Mouse (Mus musculus): Measurements from ENCODE around the gene Gm49450.
A peak's percentile ranks its signal among the peaks of the same experiment; 100 is the strongest.
"Not testable (repeated sequence)": the region's sequence is repeated elsewhere in the genome, so short reads cannot be mapped to it uniquely, and the experiment has no call there.

The Gm49450 gene

GRCm38 (mm10) chr15:98954425-98955253 lies 1.3 kb upstream of the Gm49450 start:
- DNase-seq = no peak

DNA sequence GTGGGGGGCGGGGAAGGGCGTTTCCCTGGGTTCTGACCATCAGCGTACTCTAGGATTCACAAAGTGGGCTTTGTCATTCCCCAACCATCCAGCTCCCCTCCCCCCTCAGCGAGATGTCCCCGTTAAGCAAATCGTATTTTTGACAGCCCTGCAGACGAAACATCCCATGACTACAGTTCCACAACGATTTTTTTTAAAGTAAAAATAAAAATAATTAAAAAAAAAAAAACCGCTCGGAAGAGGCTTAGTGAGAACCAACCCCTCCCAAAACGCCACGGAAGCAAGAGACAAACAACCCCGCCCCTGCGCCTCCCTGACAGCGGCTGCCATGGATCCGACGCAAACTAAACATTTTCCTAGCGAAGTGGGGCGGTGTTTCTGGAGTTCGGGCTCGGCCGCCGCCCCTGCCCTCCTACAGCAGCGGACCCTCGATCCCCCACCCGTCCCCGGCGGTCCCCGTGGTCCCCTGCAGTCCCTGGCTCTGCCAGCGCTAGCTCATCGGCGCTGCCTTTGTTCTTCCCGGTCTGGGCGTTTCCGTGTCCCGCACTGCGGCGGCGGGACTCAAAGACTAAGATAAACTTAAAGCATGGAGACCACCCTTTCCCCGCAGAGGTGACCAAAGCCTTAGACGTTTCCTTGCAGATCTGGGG lies 475 bp downstream of the Gm49450 start:
- peak in 1 of 2 experiments; percentile 58 for DNase-seq

DNA sequence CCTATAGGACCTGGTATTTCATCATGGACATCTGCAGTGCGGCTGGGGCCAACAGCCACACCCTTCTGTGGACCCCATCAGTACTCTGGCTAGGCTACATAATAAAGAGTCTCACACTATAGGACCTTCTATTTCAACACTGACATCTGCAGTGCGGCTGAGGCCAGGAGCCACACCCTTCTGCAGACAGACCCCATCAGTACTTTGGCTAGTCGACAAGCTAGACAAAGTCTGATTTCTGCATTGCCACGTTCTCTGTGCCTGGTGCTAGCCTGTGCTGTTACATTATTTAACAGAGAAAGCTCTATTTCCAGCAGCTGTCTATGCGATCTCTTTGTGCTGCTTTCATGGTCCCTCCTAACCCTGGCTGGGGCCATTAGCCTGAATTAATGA lies 1.3 kb downstream of the Gm49450 start:
- DNase-seq = no peak

GRCm38 (mm10) chr15:98951122-98952062 lies 2.0 kb downstream of the Gm49450 start:
- not testable (repeated sequence) for DNase-seq

GRCm38 (mm10) chr15:98949607-98949892 lies 3.8 kb downstream of the Gm49450 start:
- DNase-seq = no peak

DNA sequence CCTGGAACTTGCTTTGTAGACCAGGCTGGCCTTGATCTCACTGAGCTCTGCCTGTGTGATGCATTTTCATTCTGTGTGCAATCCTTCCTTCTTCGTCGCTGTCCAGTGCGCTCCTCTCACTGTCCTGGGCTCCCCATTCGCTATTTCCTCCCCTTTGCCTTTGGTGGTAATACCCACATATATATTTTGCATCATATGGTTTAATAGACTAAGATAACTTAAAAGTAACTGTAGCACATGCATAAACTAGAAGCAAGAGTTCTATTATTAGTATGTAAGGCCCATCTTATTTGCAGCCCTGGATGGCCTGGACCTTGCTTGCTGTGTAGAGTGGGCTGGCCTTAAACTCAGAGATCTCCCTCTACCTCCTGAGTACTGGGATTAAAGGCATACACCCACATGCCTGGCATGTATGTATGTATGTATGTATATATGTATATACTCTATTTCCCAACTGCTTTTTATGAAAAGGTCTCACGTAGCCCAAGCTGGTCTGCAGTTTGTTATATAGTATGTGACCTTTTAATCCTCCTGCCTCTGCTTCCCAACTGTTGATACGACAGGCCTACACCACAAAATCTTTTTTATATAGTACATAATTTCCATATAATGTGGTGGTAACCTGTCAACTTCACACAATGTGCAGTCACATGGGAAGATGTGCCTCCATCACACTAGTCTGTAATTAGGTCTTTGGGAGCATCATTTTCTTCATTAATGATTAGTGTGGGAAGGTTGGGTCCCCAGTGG lies 4.3 kb downstream of the Gm49450 start:
- DNase-seq = no peak

- no peak for DNase-seq
These were observed 5.0 kb downstream of the Gm49450 start for GRCm38 (mm10) chr15:98948382-98948781.

- DNase-seq = no peak
These were observed 5.5 kb downstream of the Gm49450 start for GRCm38 (mm10) chr15:98947884-98948283.

DNA sequence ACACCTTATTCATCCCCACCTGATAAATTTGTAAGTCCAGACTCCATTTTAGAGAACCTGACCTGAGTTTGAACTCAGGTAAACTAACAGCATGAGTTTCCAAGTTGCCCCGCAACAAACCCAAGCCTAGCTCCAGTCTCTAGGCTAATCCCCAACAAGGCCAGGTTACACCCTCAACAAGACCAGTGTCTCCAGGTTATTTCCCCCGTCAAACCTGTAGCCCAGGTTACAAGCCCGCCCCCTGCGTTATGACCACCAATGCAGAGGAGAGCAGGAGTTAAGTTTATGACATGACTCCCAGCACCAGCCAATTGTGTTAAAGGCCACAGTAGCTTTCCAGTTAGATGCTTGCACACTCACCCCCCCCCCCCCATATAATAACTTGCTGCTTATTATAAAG lies 10.2 kb downstream of the Gm49450 start:
- no peak for DNase-seq

DNA sequence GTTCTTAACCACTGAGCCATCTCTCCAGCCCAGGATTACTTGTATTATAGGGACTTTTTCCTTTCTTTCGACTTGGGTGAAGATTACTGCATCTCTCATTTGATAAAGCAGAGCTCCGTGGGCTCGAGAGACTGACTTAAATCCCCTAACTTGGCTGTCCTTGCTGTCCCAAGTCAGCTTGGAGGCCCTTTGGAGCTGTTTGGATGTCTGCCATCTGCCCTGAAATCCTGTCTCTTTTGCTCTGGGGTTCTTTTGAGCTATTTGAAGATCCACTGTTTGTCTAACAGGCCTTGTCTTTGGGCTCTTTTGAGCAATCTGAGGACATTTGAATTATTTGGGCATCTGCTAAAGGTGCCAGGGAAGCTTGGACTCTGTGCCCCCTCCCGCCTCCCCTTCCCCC lies 11.3 kb downstream of the Gm49450 start:
- no peak for DNase-seq

- no peak for DNase-seq
These were observed 11.8 kb downstream of the Gm49450 start for GRCm38 (mm10) chr15:98941539-98941938.

GRCm38 (mm10) chr15:98940816-98941215 lies 12.5 kb downstream of the Gm49450 start:
- DNase-seq = no peak

- peak; percentile 89 for DNase-seq
These were observed 19.0 kb downstream of the Gm49450 start, which contains the start of gene Tuba1b for GRCm38 (mm10) chr15:98934217-98934839. Gene Tuba1b (minus strand): TSS chr15:98934565.

GRCm38 (mm10) chr15:98933833-98934216 lies 19.5 kb downstream of the Gm49450 start:
- DNase-seq = peak; percentile 88 to 91

- DNase-seq = not testable (repeated sequence)
These were observed 20.2 kb downstream of the Gm49450 start for GRCm38 (mm10) chr15:98933004-98933671.

DNA sequence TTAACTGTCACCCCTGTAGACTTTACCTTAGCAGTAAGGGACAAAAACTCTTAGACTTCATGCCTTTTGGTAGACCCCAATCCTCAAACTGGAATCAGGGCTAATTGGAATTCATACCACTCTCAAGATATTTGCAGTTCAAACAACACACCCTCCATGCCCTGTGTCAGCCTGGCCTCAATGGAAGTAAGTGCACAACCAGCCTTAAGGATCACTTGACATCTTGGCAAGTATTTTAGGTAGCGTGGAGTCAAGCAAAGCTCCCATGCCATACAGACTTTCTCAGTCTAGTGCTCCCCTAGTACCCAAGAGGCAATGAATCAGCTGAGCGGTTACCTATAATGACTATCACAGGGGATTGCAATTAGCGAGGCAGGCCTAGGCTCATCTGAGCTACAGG lies 22.4 kb downstream of the Gm49450 start:
- DNase-seq = no peak

GRCm38 (mm10) chr15:98930017-98930734 lies 23.2 kb downstream of the Gm49450 start:
- DNase-seq = no peak

- DNase-seq = peak in 1 of 2 experiments; percentile 33
These were observed 24.6 kb downstream of the Gm49450 start for GRCm38 (mm10) chr15:98928598-98929240.

- DNase-seq = no peak
These were observed 25.8 kb downstream of the Gm49450 start for GRCm38 (mm10) chr15:98927566-98927965.

DNA sequence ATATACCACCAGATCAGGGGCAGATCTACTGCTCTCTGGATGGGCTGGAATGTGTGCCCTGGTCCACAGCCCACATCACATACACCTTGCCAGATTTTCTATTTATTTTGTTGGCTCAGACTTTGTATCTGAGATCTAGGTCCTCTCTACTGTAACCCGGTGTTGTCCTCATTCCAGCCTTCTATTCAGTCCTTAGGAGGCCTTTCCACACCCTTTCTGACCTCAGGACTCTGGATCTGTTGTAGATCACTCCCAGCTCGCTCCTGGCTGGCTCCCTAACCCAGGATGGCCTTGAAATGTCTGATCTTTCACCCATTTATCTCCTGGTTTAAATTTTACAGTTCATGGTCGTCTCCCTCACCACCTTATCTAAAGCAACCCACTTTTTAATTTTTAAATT lies 28.7 kb downstream of the Gm49450 start:
- DNase-seq = no peak
